8 mouse cellular contexts compared by ENCODE assay signal in the genomic region with DNA sequence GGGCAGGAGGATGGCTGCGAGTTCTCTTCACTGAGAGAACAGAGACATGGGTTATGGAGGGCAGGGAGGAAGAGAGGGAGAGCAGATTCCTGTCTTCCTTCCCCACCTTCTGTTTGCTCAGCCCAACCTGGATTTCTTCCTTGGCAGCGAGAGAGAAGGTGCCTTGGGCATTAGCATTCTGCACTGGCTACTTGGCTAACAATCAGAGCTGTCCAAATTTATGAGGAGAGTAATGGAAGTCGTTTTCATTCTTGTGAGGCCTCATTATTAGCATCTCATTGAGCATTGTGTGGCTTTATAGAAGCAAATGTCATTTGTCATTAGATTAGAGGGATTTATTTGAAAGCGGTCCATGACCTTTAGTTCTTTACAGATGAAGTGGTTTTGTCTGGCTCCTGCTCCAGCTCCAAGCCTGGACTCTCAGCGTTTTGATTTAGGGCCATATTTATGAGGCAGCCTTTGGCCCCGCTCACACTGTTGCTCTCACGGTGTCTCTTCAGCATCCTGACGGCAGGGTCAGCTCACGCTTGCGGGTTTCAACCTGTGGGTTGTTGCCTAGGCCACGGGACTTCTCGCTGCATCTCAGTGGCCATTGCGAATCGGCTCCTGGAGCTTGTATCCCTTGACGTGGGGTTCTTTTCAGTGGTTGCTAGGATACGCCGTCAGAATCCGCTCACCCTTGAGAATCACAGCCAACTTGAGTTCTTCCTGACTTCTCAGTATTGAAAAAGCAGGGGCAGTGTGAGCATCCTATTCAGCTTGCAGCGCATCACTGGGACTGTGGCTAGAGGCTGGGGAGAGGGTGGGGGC. TPM values are rescaled to one million over a fixed set of nuclear protein-coding genes. Genes with fewer than 3 reads are reported as not detected.
DNase-seq lines count a peak whose midpoint lies in the region; ATAC-seq and TF ChIP-seq lines count a peak whose summit lies in the region.

No protein-coding gene starts in this region.

- no peak overlapping the region for H3K27ac ChIP-seq in testis, adult 2 months (ENCODE audit: control insufficient read depth, insufficient read depth, low read depth, low read length)

- H3K27me3 ChIP-seq in testis, adult 2 months (ENCODE audit: control insufficient read depth, insufficient read depth, low read length) = no peaks in the 10 kb centered on the region

- TF ChIP-seq CTCF in testis, adult 2 months (IDR thresholded peaks at IDR 0.05; ENCODE audit: control insufficient read depth, insufficient read depth, insufficient replicate concordance, low read depth, low read length) = no peak

- peak overlapping the region; percentile 79 for H3K4me3 ChIP-seq in testis, adult 2 months (ENCODE audit: control insufficient read depth, low read depth, low read length)

- ATAC-seq in inflammation-experienced regulatory T-cells, adult 6 months = no peak

- H3K36me3 ChIP-seq in testis, adult 2 months (ENCODE audit: control insufficient read depth, insufficient read depth, low read length) = no peaks in the 10 kb centered on the region

- no peak for DNase-seq in testis, postnatal 10 days (ENCODE audit: low spot score)
- peak; percentile 31 to 33 for DNase-seq in frontal cortex, postnatal 10 days (ENCODE audit: low spot score in 2 of 2)
- DNase-seq in left cerebral cortex, postnatal 36 days (ENCODE audit: low spot score in 2 of 2) = peak; percentile 32 to 34
- peak; percentile 17 for DNase-seq in right cerebral cortex, postnatal 25 days
- DNase-seq in urinary bladder, postnatal 14 days (ENCODE audit: low spot score) = no peak
- no peak for DNase-seq in lung, postnatal 25 days (ENCODE audit: low spot score)

- intact Hi-C loops in left cerebral cortex, postnatal 36 days (cut with DNase I) = no loop called here

- TF ChIP-seq POLR2A in testis, adult 2 months (IDR thresholded peaks at IDR 0.05; ENCODE audit: control insufficient read depth, low read depth, low read length) = peak; percentile 47; the same call in 1 of the 2 replicates

- peaks cover 7% of the 10 kb centered on the region for H3K4me1 ChIP-seq in testis, adult 2 months (ENCODE audit: control insufficient read depth, insufficient read depth, low read length)

RNA-seq across cellular contexts. Expression of a gene that starts 31.9 kb away (rescaled TPM):
- 195 and 218 TPM in 2 replicates for polyA plus RNA-seq in testis, adult 2 months (2012; rRNA removed)
- 100 to 1,000 TPM; 232 to 233 TPM for total RNA-seq in left cerebral cortex, postnatal 36 days (2021)
- 100 to 1,000 TPM; 133 to 203 (median 177) TPM for polyA plus RNA-seq in inflammation-experienced regulatory T-cells, adult 6 months (2017; shearing (Covaris generic))

Comparison
In these comparisons a context has a peak if more than half of its experiments do, and no peak if none do; other contexts are left out.
1. DNase-seq: peak in frontal cortex, postnatal 10 days (2 of 2), left cerebral cortex, postnatal 36 days (2 of 2) and right cerebral cortex, postnatal 25 days (single experiment); none in testis, postnatal 10 days (single experiment), urinary bladder, postnatal 14 days (single experiment) and lung, postnatal 25 days (single experiment).